Mouse (Mus musculus) spleen, adult 12 weeks (tissue): Measurements from ENCODE around the gene Stk4.

ENCODE experiments used
- DNase-seq: peaks from one replicate; pipeline ENCODE4 v3.0.0; 2022; ENCODE audit warnings: low spot score

Stk4 gene

GRCm38 (mm10) chr2:164174649-164175395, 104.7 kb downstream of the Stk4 start:
- DNase-seq, result no peak

- DNase-seq, result no peak
Observed at GRCm38 (mm10) chr2:164175850-164176249, 105.7 kb downstream of the Stk4 start.

- no peak for DNase-seq
Observed at GRCm38 (mm10) chr2:164177831-164178230, 107.7 kb downstream of the Stk4 start.

- DNase-seq, result no peak
Observed at GRCm38 (mm10) chr2:164180124-164180523, 110.0 kb downstream of the Stk4 start.

- no peak for DNase-seq
Observed at GRCm38 (mm10) chr2:164180770-164181169, 110.6 kb downstream of the Stk4 start.

- DNase-seq, result no peak
Observed at GRCm38 (mm10) chr2:164182692-164183255, 112.7 kb downstream of the Stk4 start, which contains the start of gene Wfdc5. Gene Wfdc5, minus strand, starts transcription at chr2:164182742.

- no peak for DNase-seq
Observed at GRCm38 (mm10) chr2:164183340-164183739, 113.2 kb downstream of the Stk4 start.

GRCm38 (mm10) chr2:164184145-164184719, 114.1 kb downstream of the Stk4 start:
- no peak for DNase-seq

GRCm38 (mm10) chr2:164188722-164189121, 118.6 kb downstream of the Stk4 start:
- no peak for DNase-seq

GRCm38 (mm10) chr2:164190576-164190975, 120.5 kb downstream of the Stk4 start, which contains the start of gene Wfdc12:
Gene Wfdc12, minus strand, starts transcription at chr2:164190608.
- no peak for DNase-seq

GRCm38 (mm10) chr2:164192279-164192678, 122.2 kb downstream of the Stk4 start:
- DNase-seq, result no peak

- no peak for DNase-seq
Observed at GRCm38 (mm10) chr2:164194959-164195630, 125.0 kb downstream of the Stk4 start.

GRCm38 (mm10) chr2:164195971-164196699, 126.0 kb downstream of the Stk4 start:
- DNase-seq, result no peak

GRCm38 (mm10) chr2:164196700-164196990, 126.5 kb downstream of the Stk4 start:
- DNase-seq, result no peak

GRCm38 (mm10) chr2:164199626-164200327, 129.7 kb downstream of the Stk4 start, which contains the start of gene Wfdc15a:
Gene Wfdc15a, minus strand, starts transcription at chr2:164200130.
- no peak for DNase-seq
